Mouse (Mus musculus) thymus, adult 2 months (tissue): ENCODE data around the gene Tsr3. TPM values are rescaled to one million over a fixed set of nuclear protein-coding genes. Genes with fewer than 3 reads are reported as not detected.
"Not testable (repeated sequence)": the region's sequence is repeated elsewhere in the genome, so short reads cannot be mapped to it uniquely, and the experiment has no call there.

Experiments used
- DNase-seq: peaks from one replicate; pipeline ENCODE4 v3.0.0; 2021
- H3K27ac ChIP-seq: fragments of 200-500 bp; 2 replicates; pipeline ENCODE4 v1.5.1; 2012; ENCODE audit warnings: low read length, control low read depth; ENCODE audit not compliant: control insufficient read depth, insufficient read depth
- H3K27me3 ChIP-seq: fragments of 200-500 bp; 2 replicates; pipeline ENCODE4 v1.6.1; 2012; ENCODE audit warnings: mild to moderate bottlenecking, low read length, moderate library complexity, mixed read lengths; ENCODE audit not compliant: control insufficient read depth, insufficient read depth
- H3K36me3 ChIP-seq: fragments of 200-500 bp; 2 replicates; pipeline ENCODE4 v1.6.1; 2012; ENCODE audit warnings: mild to moderate bottlenecking, low read length, moderate library complexity; ENCODE audit not compliant: control insufficient read depth, insufficient read depth
- H3K4me1 ChIP-seq: fragments of 200-500 bp; replicated peaks from 2 replicates; pipeline ENCODE4 v1.6.1; 2012; ENCODE audit warnings: low read length; ENCODE audit not compliant: control insufficient read depth, insufficient read depth
- H3K4me3 ChIP-seq: fragments of 200-500 bp; 2 replicates; pipeline ENCODE4 v1.5.1; 2012; ENCODE audit warnings: mild to moderate bottlenecking, low read length, control low read depth, moderate library complexity; ENCODE audit not compliant: control insufficient read depth, insufficient read depth
- CTCF ChIP-seq: fragments of 200-500 bp; IDR thresholded peaks from 2 replicates; pipeline ENCODE4 v1.5.1; 2012; ENCODE audit warnings: mild to moderate bottlenecking, control low read depth, low read length, moderate library complexity, borderline replicate concordance; ENCODE audit not compliant: control insufficient read depth, poor library complexity, insufficient read depth; ENCODE audit errors: extremely low read depth
- POLR2A ChIP-seq: fragments of 200-500 bp; IDR thresholded peaks from 2 replicates; pipeline ENCODE4 v1.6.1; 2012; ENCODE audit warnings: mild to moderate bottlenecking, low read length, control low read depth, moderate library complexity; ENCODE audit not compliant: control insufficient read depth, poor library complexity, insufficient read depth; ENCODE audit errors: extremely low read depth
- WGBS: fragments of 180-500 bp; shearing (Covaris S2); methylation state at CpG from one replicate; pipeline ENCODE4 v1.1.7; 2018; 5-methylcytosine and 5-hydroxymethylcytosine counted together
- polyA plus RNA-seq: library from polyadenylated mRNA; depleted of rRNA; stranded (reverse); fragments of >200 nt; gene quantifications from 2 replicates; pipeline ENCODE4 v1.2.3, GENCODE M21; 2012

The Tsr3 gene
- polyA plus RNA-seq, 1 experiment = 40.9 TPM

- Histone ChIP-seq H3K27ac (peak overlapping the region; percentile 63), H3K4me1 (peaks cover 55% of the 10 kb centered on the region), H3K36me3 (peaks cover 17% of the 10 kb centered on the region), H3K4me3 (no peak overlapping the region), H3K27me3 (no peaks in the 10 kb centered on the region)
- WGBS = 69% methylated on average over 9 of the region's 9 CpGs
- DNase-seq = no peak
- TF ChIP-seq CTCF = no peak
- TF ChIP-seq POLR2A = no peak
Measured at GRCm38 (mm10) chr17:25218967-25219366, 21.0 kb upstream of the Tsr3 start.

DNA sequence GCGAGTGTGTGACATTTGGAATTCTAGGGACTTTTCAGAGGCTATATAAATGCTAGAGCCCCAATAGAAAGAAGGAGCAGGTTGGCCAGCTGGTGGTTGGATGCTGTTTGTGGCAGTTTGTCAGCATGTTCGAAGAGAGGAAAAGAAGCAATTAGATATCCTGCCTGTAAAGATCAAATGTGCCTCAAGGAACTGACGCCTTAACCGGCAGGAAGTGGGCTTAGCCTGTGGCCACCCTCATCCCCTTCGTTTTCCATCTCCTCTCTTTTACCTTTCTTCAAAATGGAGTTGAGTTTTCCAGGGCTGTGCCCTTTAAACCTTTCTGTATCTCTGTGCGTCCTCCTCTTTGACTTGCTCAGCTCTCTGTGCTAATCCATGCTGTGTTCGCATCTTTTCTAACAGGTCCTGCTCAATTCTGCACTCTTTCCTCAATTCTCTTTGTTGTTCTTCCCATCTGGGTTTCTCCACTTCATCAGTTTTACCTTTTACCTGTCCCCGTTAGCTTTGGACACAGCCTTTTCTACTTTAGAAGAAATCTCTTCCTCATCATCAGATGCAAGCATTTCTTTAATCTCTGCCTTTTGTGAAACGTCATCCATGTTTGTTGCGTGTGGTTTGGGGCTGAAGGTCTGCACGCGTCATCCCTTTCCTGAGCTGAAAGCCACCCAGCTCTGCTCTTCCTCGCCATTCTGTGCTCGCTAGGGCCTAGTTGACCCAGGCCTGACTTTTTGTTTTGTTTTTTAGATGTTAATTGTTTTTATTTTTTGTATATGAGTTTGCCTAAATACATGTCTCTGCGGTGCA is 20.3 kb upstream of the Tsr3 start:
- H3K27ac ChIP-seq = peak overlapping the region; percentile 63
- H3K36me3 ChIP-seq = peaks cover 10% of the 10 kb centered on the region
- H3K4me3 ChIP-seq = no peak overlapping the region
- peak; percentile 52 for DNase-seq
- WGBS = 20% methylated on average over 15 of the region's 15 CpGs
- no peak for TF ChIP-seq CTCF
- TF ChIP-seq POLR2A = no peak
- peaks cover 62% of the 10 kb centered on the region for H3K4me1 ChIP-seq
- no peaks in the 10 kb centered on the region for H3K27me3 ChIP-seq

DNA sequence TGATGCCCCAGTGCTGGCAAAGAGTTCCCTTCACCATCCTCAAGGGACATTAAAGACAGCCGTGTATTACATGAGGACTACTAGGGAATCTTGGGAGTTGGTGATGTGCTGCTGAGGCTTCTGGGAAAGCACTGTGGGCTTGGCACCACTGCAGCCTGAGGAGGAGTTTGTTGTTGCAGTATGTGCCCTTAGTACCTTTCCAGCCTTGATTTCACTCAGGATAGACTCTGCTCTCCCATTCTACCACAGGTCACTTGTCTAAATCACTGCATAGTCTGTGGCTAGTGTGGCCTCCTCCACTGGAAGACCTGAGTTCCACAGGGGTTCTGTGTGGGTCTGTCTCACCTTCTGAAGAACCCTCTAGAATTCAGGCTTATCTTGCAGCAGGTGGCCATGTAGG is 19.2 kb upstream of the Tsr3 start:
- Histone ChIP-seq H3K4me1 (peaks cover 72% of the 10 kb centered on the region), H3K4me3 (no peak overlapping the region), H3K27me3 (no peaks in the 10 kb centered on the region), H3K36me3 (no peaks in the 10 kb centered on the region; the same call in 1 of the 2 replicates), H3K27ac (peak overlapping the region; percentile 88; the same call in 1 of the 2 replicates)
- TF ChIP-seq POLR2A (no peak), CTCF (no peak)
- 100% methylated on average over 1 of the region's 1 CpGs for WGBS
- DNase-seq = no peak

GRCm38 (mm10) chr17:25221821-25222503 is 18.0 kb upstream of the Tsr3 start:
- Histone ChIP-seq H3K27ac (peak overlapping the region; percentile 88), H3K36me3 (no peaks in the 10 kb centered on the region), H3K4me1 (peaks cover 76% of the 10 kb centered on the region), H3K27me3 (no peaks in the 10 kb centered on the region), H3K4me3 (peak overlapping the region; percentile 43)
- no peak for TF ChIP-seq CTCF
- TF ChIP-seq POLR2A = peak; percentile 49; the same call in 1 of the 2 replicates
- DNase-seq = peak; percentile 77
- WGBS = 1% methylated on average over 23 of the region's 30 CpGs

DNA sequence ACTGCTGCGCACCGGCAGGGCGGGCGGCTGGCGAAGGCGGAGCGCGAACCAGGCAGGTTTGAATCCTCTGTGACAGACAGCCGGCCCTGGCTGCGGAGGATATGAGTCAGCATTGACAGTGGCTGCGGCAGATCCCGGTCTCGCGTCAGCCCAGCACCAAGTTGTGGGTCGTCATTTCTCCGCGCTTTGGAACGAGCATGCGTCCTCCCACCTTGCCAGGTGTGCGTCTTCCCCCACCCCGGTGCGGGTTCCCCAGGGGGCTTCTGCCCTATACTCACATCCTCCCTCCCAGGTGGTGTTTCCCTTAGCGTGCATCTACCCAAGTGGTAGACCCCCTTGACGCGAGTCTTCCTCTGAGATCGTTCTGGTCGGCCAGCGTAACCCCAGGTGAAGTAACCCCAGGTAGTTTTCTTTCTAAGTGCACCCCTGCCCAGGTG is 17.4 kb upstream of the Tsr3 start:
- H3K36me3 ChIP-seq, H3K27me3 ChIP-seq: not testable (repeated sequence)
- H3K4me1 ChIP-seq = peaks cover 77% of the 10 kb centered on the region
- peak overlapping the region; percentile 97 for H3K27ac ChIP-seq
- H3K4me3 ChIP-seq = peak overlapping the region; percentile 45
- DNase-seq = peak; percentile 55
- WGBS = under 1% methylated on average over 14 of the region's 28 CpGs

DNA sequence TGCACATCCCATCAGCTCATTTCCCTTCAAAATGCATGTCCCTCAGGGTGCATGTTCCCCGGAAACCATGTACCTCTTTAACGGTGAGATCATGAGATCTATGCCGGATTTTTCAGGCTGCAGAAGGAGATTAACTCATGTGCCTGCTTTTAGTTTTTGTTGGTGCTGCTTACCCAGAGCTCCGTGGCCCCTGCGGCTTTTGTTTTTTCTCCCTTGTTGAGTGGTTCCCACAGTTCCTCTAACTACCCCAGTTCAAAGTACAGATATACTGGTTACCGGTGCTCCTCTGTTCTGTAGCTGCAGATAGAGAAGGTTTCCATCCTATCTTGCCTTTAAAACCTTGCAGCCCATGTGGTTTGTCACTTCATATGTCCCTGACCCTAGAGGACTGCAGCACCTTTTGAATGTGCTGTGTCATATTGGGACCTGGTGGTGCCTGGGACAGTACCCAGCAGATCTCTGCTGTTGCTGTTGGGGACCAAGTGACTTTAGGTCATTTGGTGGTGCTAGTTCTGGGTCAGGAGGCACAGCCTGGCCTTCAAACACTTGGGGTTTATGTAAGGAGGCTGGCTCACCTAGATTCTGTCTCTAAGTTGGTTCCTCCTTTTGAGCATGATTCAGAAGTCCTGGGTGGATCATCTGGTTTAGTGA is 16.9 kb upstream of the Tsr3 start:
- DNase-seq = peak; percentile 14
- H3K36me3 ChIP-seq = no peaks in the 10 kb centered on the region
- peak overlapping the region; percentile 97 for H3K27ac ChIP-seq
- no peak for TF ChIP-seq POLR2A
- no peak for TF ChIP-seq CTCF
- 7% methylated on average over 6 of the region's 6 CpGs for WGBS
- peak overlapping the region; percentile 45 for H3K4me3 ChIP-seq
- no peaks in the 10 kb centered on the region for H3K27me3 ChIP-seq
- H3K4me1 ChIP-seq = peaks cover 78% of the 10 kb centered on the region
